Mouse (Mus musculus) thymus, adult 2 months (tissue): Measurements from ENCODE around the gene Tpst1. TPM values are rescaled to one million over a fixed set of nuclear protein-coding genes. Genes with fewer than 3 reads are reported as not detected.

Experiments
- DNase-seq: peaks from one replicate; pipeline ENCODE4 v3.0.0; 2021
- H3K27ac ChIP-seq: fragments of 200-500 bp; 2 replicates; pipeline ENCODE4 v1.5.1; 2012; ENCODE audit warnings: low read length, control low read depth; ENCODE audit not compliant: control insufficient read depth, insufficient read depth
- H3K27me3 ChIP-seq: fragments of 200-500 bp; 2 replicates; pipeline ENCODE4 v1.6.1; 2012; ENCODE audit warnings: mild to moderate bottlenecking, low read length, moderate library complexity, mixed read lengths; ENCODE audit not compliant: control insufficient read depth, insufficient read depth
- H3K36me3 ChIP-seq: fragments of 200-500 bp; 2 replicates; pipeline ENCODE4 v1.6.1; 2012; ENCODE audit warnings: mild to moderate bottlenecking, low read length, moderate library complexity; ENCODE audit not compliant: control insufficient read depth, insufficient read depth
- H3K4me1 ChIP-seq: fragments of 200-500 bp; replicated peaks from 2 replicates; pipeline ENCODE4 v1.6.1; 2012; ENCODE audit warnings: low read length; ENCODE audit not compliant: control insufficient read depth, insufficient read depth
- H3K4me3 ChIP-seq: fragments of 200-500 bp; 2 replicates; pipeline ENCODE4 v1.5.1; 2012; ENCODE audit warnings: mild to moderate bottlenecking, low read length, control low read depth, moderate library complexity; ENCODE audit not compliant: control insufficient read depth, insufficient read depth
- CTCF ChIP-seq: fragments of 200-500 bp; IDR thresholded peaks from 2 replicates; pipeline ENCODE4 v1.5.1; 2012; ENCODE audit warnings: mild to moderate bottlenecking, control low read depth, low read length, moderate library complexity, borderline replicate concordance; ENCODE audit not compliant: control insufficient read depth, poor library complexity, insufficient read depth; ENCODE audit errors: extremely low read depth
- POLR2A ChIP-seq: fragments of 200-500 bp; IDR thresholded peaks from 2 replicates; pipeline ENCODE4 v1.6.1; 2012; ENCODE audit warnings: mild to moderate bottlenecking, low read length, control low read depth, moderate library complexity; ENCODE audit not compliant: control insufficient read depth, poor library complexity, insufficient read depth; ENCODE audit errors: extremely low read depth
- WGBS: fragments of 180-500 bp; shearing (Covaris S2); methylation state at CpG from one replicate; pipeline ENCODE4 v1.1.7; 2018; 5-methylcytosine and 5-hydroxymethylcytosine counted together
- polyA plus RNA-seq: library from polyadenylated mRNA; depleted of rRNA; stranded (reverse); fragments of >200 nt; gene quantifications from 2 replicates; pipeline ENCODE4 v1.2.3, GENCODE M21; 2012

Tpst1 gene
- polyA plus RNA-seq, 1 experiment = 8.4 TPM

GRCm38 (mm10) chr5:130084271-130084670 is 11.1 kb downstream of the Tpst1 start:
- no peak for DNase-seq
- Histone ChIP-seq H3K27ac (no peak overlapping the region), H3K4me3 (no peak overlapping the region), H3K27me3 (no peaks in the 10 kb centered on the region), H3K4me1 (peaks cover 5% of the 10 kb centered on the region), H3K36me3 (no peaks in the 10 kb centered on the region)
- TF ChIP-seq POLR2A (no peak), CTCF (no peak)
- WGBS = 92% methylated on average over 3 of the region's 3 CpGs

GRCm38 (mm10) chr5:130088008-130088407 is 14.9 kb downstream of the Tpst1 start:
- H3K36me3 ChIP-seq = no peaks in the 10 kb centered on the region
- no peak for DNase-seq
- no peaks in the 10 kb centered on the region for H3K27me3 ChIP-seq
- TF ChIP-seq POLR2A = no peak
- TF ChIP-seq CTCF = no peak
- WGBS = 92% methylated on average over 7 of the region's 7 CpGs
- H3K4me3 ChIP-seq = no peak overlapping the region
- no peak overlapping the region for H3K27ac ChIP-seq
- no peaks in the 10 kb centered on the region; the same call in 1 of the 2 replicates for H3K4me1 ChIP-seq

GRCm38 (mm10) chr5:130088612-130089011 is 15.5 kb downstream of the Tpst1 start:
- no peak for DNase-seq
- H3K4me1 ChIP-seq = no peaks in the 10 kb centered on the region; the same call in 1 of the 2 replicates
- WGBS = 83% methylated on average over 4 of the region's 4 CpGs
- H3K4me3 ChIP-seq = no peak overlapping the region
- no peak for TF ChIP-seq CTCF
- TF ChIP-seq POLR2A = no peak
- no peaks in the 10 kb centered on the region for H3K36me3 ChIP-seq
- no peak overlapping the region for H3K27ac ChIP-seq
- H3K27me3 ChIP-seq = no peaks in the 10 kb centered on the region

- Histone ChIP-seq H3K4me3 (no peak overlapping the region), H3K27ac (no peak overlapping the region), H3K4me1 (no peaks in the 10 kb centered on the region; the same call in 1 of the 2 replicates), H3K36me3 (no peaks in the 10 kb centered on the region), H3K27me3 (no peaks in the 10 kb centered on the region)
- DNase-seq = no peak
- 11% methylated on average over 7 of the region's 7 CpGs for WGBS
- TF ChIP-seq CTCF = no peak
- no peak for TF ChIP-seq POLR2A
Measured at GRCm38 (mm10) chr5:130089177-130089576, 16.1 kb downstream of the Tpst1 start.

- Histone ChIP-seq H3K4me3 (no peak overlapping the region), H3K27me3 (no peaks in the 10 kb centered on the region), H3K27ac (no peak overlapping the region), H3K36me3 (no peaks in the 10 kb centered on the region), H3K4me1 (no peaks in the 10 kb centered on the region; the same call in 1 of the 2 replicates)
- no peak for DNase-seq
- 65% methylated on average over 18 of the region's 18 CpGs for WGBS
- TF ChIP-seq CTCF (no peak), POLR2A (no peak)
Measured at GRCm38 (mm10) chr5:130089626-130090393, 16.7 kb downstream of the Tpst1 start.

- H3K27ac ChIP-seq = no peak overlapping the region
Measured at GRCm38 (mm10) chr5:130096754-130097153, 23.6 kb downstream of the Tpst1 start.

More at GRCm38 (mm10) chr5:130096754-130097153, 23.6 kb downstream of the Tpst1 start:
- 94% methylated on average over 12 of the region's 12 CpGs for WGBS
- Histone ChIP-seq H3K36me3 (no peaks in the 10 kb centered on the region), H3K27me3 (no peaks in the 10 kb centered on the region), H3K4me3 (no peak overlapping the region), H3K4me1 (no peaks in the 10 kb centered on the region)
- TF ChIP-seq CTCF = no peak
- TF ChIP-seq POLR2A = no peak
- DNase-seq = no peak
